Mouse (Mus musculus): Measurements from ENCODE around the gene Efna2.

GRCm38 (mm10) chr10:80193976-80194375, 14.7 kb downstream of the Efna2 start:
- TF ChIP-seq CTCF (conservative IDR thresholded peaks at IDR 0.05; ENCODE audit: low read length), result no peak
- no peak for TF ChIP-seq NANOG (IDR thresholded peaks at IDR 0.05; ENCODE audit: borderline replicate concordance, low read length)
